Mouse (Mus musculus): ENCODE measurements around the gene Parp14. TPM values are rescaled to one million over a fixed set of nuclear protein-coding genes. Genes with fewer than 3 reads are reported as not detected.

Parp14 gene
- total RNA-seq, 4 experiments from 2014 or later: 1.5 to 3.2 (median 2.4) TPM

DNA sequence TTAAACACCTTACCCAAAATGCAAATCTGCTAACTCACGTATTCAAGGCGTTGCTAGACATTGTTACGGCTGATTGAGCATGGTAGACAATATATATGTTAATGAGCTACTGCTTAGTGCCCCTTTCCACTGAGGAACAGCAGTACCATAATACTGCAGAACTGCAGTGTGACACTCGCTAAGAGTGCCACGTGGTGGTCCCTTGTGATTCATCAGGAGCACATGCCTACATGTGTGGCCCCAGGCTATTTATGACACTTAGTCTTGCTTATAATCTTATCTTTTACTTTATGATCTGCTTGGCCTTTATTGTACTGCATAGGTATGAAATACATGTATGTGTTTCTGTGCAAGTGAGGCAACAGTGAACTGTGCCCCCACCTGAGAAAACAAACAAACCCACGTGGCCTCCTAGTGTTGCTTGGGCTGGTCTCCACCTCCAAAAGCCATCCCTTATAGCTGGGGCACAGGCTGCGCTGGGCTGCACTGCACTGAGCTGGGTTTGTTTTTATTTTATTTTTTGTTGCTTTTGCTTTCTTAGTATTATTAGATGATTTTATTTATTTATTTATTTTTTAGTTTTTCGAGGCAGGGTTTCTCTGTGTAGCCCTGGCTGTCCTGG is 83.7 kb downstream of the Parp14 start:
- DNase-seq (ENCODE audit: low spot score in 2 of 2): no peak

DNA sequence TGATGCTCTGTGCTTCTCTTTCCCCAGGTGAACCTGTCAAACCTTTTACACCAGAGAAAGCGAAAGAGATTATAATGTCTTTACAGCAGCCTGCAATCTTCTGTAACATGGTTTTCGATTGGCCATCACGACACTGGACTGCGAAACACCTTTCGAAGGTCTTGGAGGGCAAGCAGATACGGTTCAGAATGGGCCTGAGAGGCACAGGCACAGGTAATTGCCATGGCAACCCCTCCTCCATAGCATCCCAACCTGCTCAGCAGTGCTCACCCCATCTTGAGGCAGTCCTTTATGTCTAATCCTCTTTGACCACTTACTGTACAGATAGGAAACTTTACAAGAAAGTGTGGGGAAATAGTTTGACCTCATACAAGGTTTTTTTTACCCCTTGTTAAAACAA is 84.2 kb downstream of the Parp14 start:
- no peak for DNase-seq (ENCODE audit: low spot score in 2 of 2)

GRCm38 (mm10) chr16:35784134-35784725 is 87.1 kb downstream of the Parp14 start:
- no peak for DNase-seq (ENCODE audit: low spot score in 2 of 2)

GRCm38 (mm10) chr16:35783207-35783573 is 88.2 kb downstream of the Parp14 start:
- DNase-seq (ENCODE audit: low spot score in 2 of 2): no peak

Other genes starting within 250 kb of the Parp14 start
- 10 to 100 TPM; 65.2 to 71.3 (median 70.6) TPM for gene Dirc2, start 102.2 kb downstream of the Parp14 start, total RNA-seq (2022)
- gene Hspbap1, start 101.2 kb downstream of the Parp14 start, total RNA-seq (2022): 1 to 10 TPM; 6.4 to 7.5 (median 6.9) TPM
- 1 to 10 TPM; 2.9 to 4.9 (median 3.9) TPM for gene Parp9, start 66.9 kb upstream of the Parp14 start, total RNA-seq (2022)
- gene Dtx3l, start 67.6 kb upstream of the Parp14 start, total RNA-seq (2022): 1 to 10 TPM; 4.7 to 5.7 (median 5.2) TPM
- 100 to 1,000 TPM; 128 to 143 (median 130) TPM for gene Kpna1, start 107.2 kb upstream of the Parp14 start, total RNA-seq (2022)
- gene Wdr5b, start 169.6 kb upstream of the Parp14 start, total RNA-seq (2022): 1 to 10 TPM; 4.4 to 5.3 (median 5.1) TPM
- gene Fam162a, start 200.1 kb upstream of the Parp14 start, total RNA-seq (2022): 10 to 100 TPM; 51.3 to 65.8 (median 62.1) TPM
- gene Ccdc58, start 200.1 kb upstream of the Parp14 start, total RNA-seq (2022): 10 to 100 TPM; 15.4 to 22.0 (median 19.1) TPM